Mouse (Mus musculus): ENCODE results near the gene Mrps25. TPM values are rescaled to one million over a fixed set of nuclear protein-coding genes. Genes with fewer than 3 reads are reported as not detected.
A peak's percentile ranks its signal among the peaks of the same experiment; 100 is the strongest.

The Mrps25 gene
- 110 and 115 TPM in 2 replicates for polyA plus RNA-seq (2015; fragmentation: Nextera tagmentation; extraction: Ambion mirVana)

- Histone ChIP-seq H3K4me1 (ENCODE audit: control insufficient read depth, insufficient read depth, low read length) (peaks cover 9% of the 10 kb centered on the region), H3K36me3 (ENCODE audit: control insufficient read depth, insufficient read depth, low read length) (peaks cover 6% of the 10 kb centered on the region)
- ATAC-seq: peak; percentile 98
Observed at GRCm38 (mm10) chr6:92183621-92184131, at the start of gene Mrps25. Gene Mrps25, minus strand, starts transcription at chr6:92184033.

GRCm38 (mm10) chr6:92231762-92232161, 47.9 kb upstream of the Mrps25 start:
- Histone ChIP-seq H3K4me1 (ENCODE audit: control insufficient read depth, insufficient read depth, low read length) (no peaks in the 10 kb centered on the region), H3K27me3 (replicated peaks; ENCODE audit: control insufficient read depth, insufficient read depth, low read length) (no peaks in the 10 kb centered on the region), H3K27ac (ENCODE audit: low read length) (no peak overlapping the region), H3K4me3 (ENCODE audit: low read length) (no peak overlapping the region), H3K36me3 (ENCODE audit: control insufficient read depth, insufficient read depth, low read length) (no peaks in the 10 kb centered on the region), H3K9me3 (ENCODE audit: control insufficient read depth, low read length) (no peaks in the 10 kb centered on the region), H3K4me2 (ENCODE audit: low read depth, low read length) (no peak overlapping the region), H3K9ac (ENCODE audit: low read depth, low read length) (no peak overlapping the region)
- no peak for ATAC-seq
- 68% methylated on average over 4 of the region's 4 CpGs for WGBS

More at GRCm38 (mm10) chr6:92183621-92184131, at the start of gene Mrps25:
- Histone ChIP-seq H3K9ac (ENCODE audit: low read depth, low read length) (peak within 1 kb of the TSS; percentile 82), H3K9me3 (ENCODE audit: control insufficient read depth, low read length) (no peaks in the 10 kb centered on the region), H3K4me2 (ENCODE audit: low read depth, low read length) (peak within 1 kb of the TSS; percentile 79), H3K27ac (ENCODE audit: low read length) (peak within 1 kb of the TSS; percentile 51), H3K4me3 (ENCODE audit: low read length) (peak within 1 kb of the TSS; percentile 82), H3K27me3 (replicated peaks; ENCODE audit: control insufficient read depth, insufficient read depth, low read length) (no peaks in the 10 kb centered on the region)
- under 1% methylated on average over 42 of the region's 42 CpGs for WGBS

- Histone ChIP-seq H3K36me3 (ENCODE audit: control insufficient read depth, insufficient read depth, low read length) (no peaks in the 10 kb centered on the region), H3K9me3 (ENCODE audit: control insufficient read depth, low read length) (no peaks in the 10 kb centered on the region), H3K4me2 (ENCODE audit: low read depth, low read length) (no peak overlapping the region), H3K9ac (ENCODE audit: low read depth, low read length) (no peak overlapping the region), H3K4me1 (ENCODE audit: control insufficient read depth, insufficient read depth, low read length) (no peaks in the 10 kb centered on the region), H3K27me3 (replicated peaks; ENCODE audit: control insufficient read depth, insufficient read depth, low read length) (no peaks in the 10 kb centered on the region), H3K27ac (ENCODE audit: low read length) (no peak overlapping the region), H3K4me3 (ENCODE audit: low read length) (no peak overlapping the region)
- WGBS: 54% methylated on average over 1 of the region's 1 CpGs
- no peak for ATAC-seq
Observed at GRCm38 (mm10) chr6:92231356-92231755, 47.5 kb upstream of the Mrps25 start.

GRCm38 (mm10) chr6:92229586-92229985, 45.8 kb upstream of the Mrps25 start:
- no peak for ATAC-seq
- Histone ChIP-seq H3K4me2 (ENCODE audit: low read depth, low read length) (no peak overlapping the region), H3K4me3 (ENCODE audit: low read length) (no peak overlapping the region), H3K36me3 (ENCODE audit: control insufficient read depth, insufficient read depth, low read length) (no peaks in the 10 kb centered on the region), H3K27me3 (replicated peaks; ENCODE audit: control insufficient read depth, insufficient read depth, low read length) (no peaks in the 10 kb centered on the region), H3K27ac (ENCODE audit: low read length) (no peak overlapping the region), H3K4me1 (ENCODE audit: control insufficient read depth, insufficient read depth, low read length) (no peaks in the 10 kb centered on the region), H3K9ac (ENCODE audit: low read depth, low read length) (no peak overlapping the region), H3K9me3 (ENCODE audit: control insufficient read depth, low read length) (no peaks in the 10 kb centered on the region)
- 81% methylated on average over 2 of the region's 2 CpGs for WGBS

GRCm38 (mm10) chr6:92229103-92229502, 45.3 kb upstream of the Mrps25 start:
- Histone ChIP-seq H3K36me3 (ENCODE audit: control insufficient read depth, insufficient read depth, low read length) (no peaks in the 10 kb centered on the region), H3K27ac (ENCODE audit: low read length) (no peak overlapping the region), H3K4me3 (ENCODE audit: low read length) (no peak overlapping the region), H3K9ac (ENCODE audit: low read depth, low read length) (no peak overlapping the region), H3K4me1 (ENCODE audit: control insufficient read depth, insufficient read depth, low read length) (no peaks in the 10 kb centered on the region), H3K9me3 (ENCODE audit: control insufficient read depth, low read length) (no peaks in the 10 kb centered on the region), H3K27me3 (replicated peaks; ENCODE audit: control insufficient read depth, insufficient read depth, low read length) (no peaks in the 10 kb centered on the region), H3K4me2 (ENCODE audit: low read depth, low read length) (no peak overlapping the region)
- ATAC-seq: no peak

GRCm38 (mm10) chr6:92224981-92225380, 41.1 kb upstream of the Mrps25 start:
- no peak overlapping the region for H3K4me2 ChIP-seq (ENCODE audit: low read depth, low read length)
- no peak overlapping the region for H3K9ac ChIP-seq (ENCODE audit: low read depth, low read length)
- ATAC-seq: no peak
- no peaks in the 10 kb centered on the region for H3K9me3 ChIP-seq (ENCODE audit: control insufficient read depth, low read length)
- H3K4me3 ChIP-seq (ENCODE audit: low read length): no peak overlapping the region
- H3K36me3 ChIP-seq (ENCODE audit: control insufficient read depth, insufficient read depth, low read length): no peaks in the 10 kb centered on the region
- H3K27me3 ChIP-seq (replicated peaks; ENCODE audit: control insufficient read depth, insufficient read depth, low read length): no peaks in the 10 kb centered on the region
- 77% methylated on average over 1 of the region's 1 CpGs for WGBS
- H3K4me1 ChIP-seq (ENCODE audit: control insufficient read depth, insufficient read depth, low read length): no peaks in the 10 kb centered on the region
- H3K27ac ChIP-seq (ENCODE audit: low read length): no peak overlapping the region; the same call in 1 of the 2 replicates

- ATAC-seq: no peak
Observed at GRCm38 (mm10) chr6:92222021-92222420, 38.2 kb upstream of the Mrps25 start.

GRCm38 (mm10) chr6:92221604-92222003, 37.8 kb upstream of the Mrps25 start:
- no peaks in the 10 kb centered on the region for H3K27me3 ChIP-seq (replicated peaks; ENCODE audit: control insufficient read depth, insufficient read depth, low read length)
- H3K9ac ChIP-seq (ENCODE audit: low read depth, low read length): no peak overlapping the region
- no peaks in the 10 kb centered on the region for H3K4me1 ChIP-seq (ENCODE audit: control insufficient read depth, insufficient read depth, low read length)
- H3K4me3 ChIP-seq (ENCODE audit: low read length): no peak overlapping the region
- no peak overlapping the region for H3K4me2 ChIP-seq (ENCODE audit: low read depth, low read length)
- no peaks in the 10 kb centered on the region for H3K9me3 ChIP-seq (ENCODE audit: control insufficient read depth, low read length)
- no peak overlapping the region for H3K27ac ChIP-seq (ENCODE audit: low read length)
- no peaks in the 10 kb centered on the region for H3K36me3 ChIP-seq (ENCODE audit: control insufficient read depth, insufficient read depth, low read length)
- WGBS: 69% methylated on average over 6 of the region's 6 CpGs
- no peak for ATAC-seq

More at GRCm38 (mm10) chr6:92222021-92222420, 38.2 kb upstream of the Mrps25 start:
- WGBS: 81% methylated on average over 3 of the region's 3 CpGs
- no peaks in the 10 kb centered on the region for H3K27me3 ChIP-seq (replicated peaks; ENCODE audit: control insufficient read depth, insufficient read depth, low read length)
- no peaks in the 10 kb centered on the region for H3K36me3 ChIP-seq (ENCODE audit: control insufficient read depth, insufficient read depth, low read length)
- no peaks in the 10 kb centered on the region for H3K4me1 ChIP-seq (ENCODE audit: control insufficient read depth, insufficient read depth, low read length)
- H3K9ac ChIP-seq (ENCODE audit: low read depth, low read length): no peak overlapping the region
- no peak overlapping the region for H3K27ac ChIP-seq (ENCODE audit: low read length)
- H3K9me3 ChIP-seq (ENCODE audit: control insufficient read depth, low read length): no peaks in the 10 kb centered on the region
- H3K4me3 ChIP-seq (ENCODE audit: low read length): no peak overlapping the region
- no peak overlapping the region for H3K4me2 ChIP-seq (ENCODE audit: low read depth, low read length)

GRCm38 (mm10) chr6:92219445-92219844, 35.6 kb upstream of the Mrps25 start:
- H3K9ac ChIP-seq (ENCODE audit: low read depth, low read length): no peak overlapping the region
- no peak overlapping the region for H3K4me2 ChIP-seq (ENCODE audit: low read depth, low read length)
- H3K9me3 ChIP-seq (ENCODE audit: control insufficient read depth, low read length): no peaks in the 10 kb centered on the region
- H3K36me3 ChIP-seq (ENCODE audit: control insufficient read depth, insufficient read depth, low read length): no peaks in the 10 kb centered on the region
- H3K4me1 ChIP-seq (ENCODE audit: control insufficient read depth, insufficient read depth, low read length): 0 out of 2 replicates have a peak, but pooled peaks cover 4% of the 10 kb centered on the region
- H3K4me3 ChIP-seq (ENCODE audit: low read length): no peak overlapping the region
- H3K27me3 ChIP-seq (replicated peaks; ENCODE audit: control insufficient read depth, insufficient read depth, low read length): no peaks in the 10 kb centered on the region
- no peak overlapping the region for H3K27ac ChIP-seq (ENCODE audit: low read length)
- WGBS: 47% methylated on average over 3 of the region's 3 CpGs
- ATAC-seq: peak; percentile 57
